ENCODE assay signal across 10 mouse cellular contexts in genomic region chr7:102370526-102370925, GRCm38 (mm10).
"Had no signal": no experiment of that assay in that cellular context is flagged by ENCODE, and none has a peak within 500 bp of the region (broad histone marks: within the 10 kb centered on the region; RNA-seq: fewer than 3 reads in every experiment).

No protein-coding gene starts in this region.

- DNase-seq: kidney, postnatal 36 days; layer of hippocampus, adult 9-11 months; layer of hippocampus, postnatal 36 days; lung, adult 18-20 months; lung, postnatal 36 days; right cerebral cortex, postnatal 25 days; thymus, postnatal 36 days had no signal

- ATAC-seq: midbrain, embryonic 13.5 days had no signal

- H3K36me3 ChIP-seq: limb, embryonic 15.5 days; midbrain, embryonic 13.5 days had no signal

- H3K27ac ChIP-seq: limb, embryonic 15.5 days; liver, embryonic 14.5 days; midbrain, embryonic 13.5 days had no signal

- H3K4me2 ChIP-seq: limb, embryonic 15.5 days; midbrain, embryonic 13.5 days had no signal

- H3K9me3 ChIP-seq: limb, embryonic 15.5 days; midbrain, embryonic 13.5 days had no signal

- H3K27me3 ChIP-seq: limb, embryonic 15.5 days; midbrain, embryonic 13.5 days had no signal

- H3K9ac ChIP-seq: limb, embryonic 15.5 days; liver, embryonic 14.5 days; midbrain, embryonic 13.5 days had no signal

- H3K4me1 ChIP-seq: limb, embryonic 15.5 days; midbrain, embryonic 13.5 days had no signal

- H3K4me3 ChIP-seq: limb, embryonic 15.5 days; midbrain, embryonic 13.5 days had no signal
